Mouse (Mus musculus) kidney, adult 2 months (tissue): Measurements from ENCODE around the gene Snx25. TPM values are rescaled to one million over a fixed set of nuclear protein-coding genes. Genes with fewer than 3 reads are reported as not detected.

Experiments used
- DNase-seq: peaks from one replicate; pipeline ENCODE4 v3.0.0; 2021
- H3K27ac ChIP-seq: fragments of 200-500 bp; 2 replicates; pipeline ENCODE4 v1.5.1; 2012; ENCODE audit warnings: low read depth, low read length, control low read depth, inconsistent platforms; ENCODE audit not compliant: insufficient read depth
- H3K27me3 ChIP-seq: fragments of 200-500 bp; replicated peaks from 2 replicates; pipeline ENCODE4 v1.6.1; 2012; ENCODE audit warnings: mild to moderate bottlenecking, moderate library complexity, low read length, inconsistent platforms; ENCODE audit not compliant: control insufficient read depth, insufficient read depth
- H3K36me3 ChIP-seq: fragments of 200-500 bp; 2 replicates; pipeline ENCODE4 v1.6.1; 2012; ENCODE audit warnings: mild to moderate bottlenecking, moderate library complexity, low read length, inconsistent platforms; ENCODE audit not compliant: control insufficient read depth, insufficient read depth
- H3K4me1 ChIP-seq: fragments of 200-500 bp; 2 replicates; pipeline ENCODE4 v1.6.1; 2011; ENCODE audit warnings: low read length; ENCODE audit not compliant: control insufficient read depth, insufficient read depth
- H3K4me3 ChIP-seq: fragments of 200-500 bp; 2 replicates; pipeline ENCODE4 v1.5.1; 2011; ENCODE audit warnings: mild to moderate bottlenecking, low read depth, low read length, control low read depth; ENCODE audit not compliant: insufficient read depth
- CTCF ChIP-seq: fragments of 200-500 bp; conservative IDR thresholded peaks from 2 replicates; pipeline ENCODE4 v1.5.1; 2011; ENCODE audit warnings: low read depth, mild to moderate bottlenecking, control low read depth, low read length, moderate library complexity, mixed read lengths; ENCODE audit not compliant: insufficient read depth, insufficient read length
- POLR2A ChIP-seq: fragments of 200-500 bp; IDR thresholded peaks from one replicate; pipeline ENCODE4 v1.6.1; 2011; ENCODE audit warnings: low read depth, low read length, control low read depth
- WGBS: fragments of 180-500 bp; shearing (Covaris S2); methylation state at CpG from one replicate; pipeline ENCODE4 v1.1.7; 2018; 5-methylcytosine and 5-hydroxymethylcytosine counted together
- polyA plus RNA-seq: library from polyadenylated mRNA; depleted of rRNA; stranded (reverse); fragments of >200 nt; gene quantifications from 2 replicates; pipeline ENCODE4 v1.2.3, GENCODE M21; 2012

The Snx25 gene
- polyA plus RNA-seq, 1 experiment = 9.8 TPM

DNA sequence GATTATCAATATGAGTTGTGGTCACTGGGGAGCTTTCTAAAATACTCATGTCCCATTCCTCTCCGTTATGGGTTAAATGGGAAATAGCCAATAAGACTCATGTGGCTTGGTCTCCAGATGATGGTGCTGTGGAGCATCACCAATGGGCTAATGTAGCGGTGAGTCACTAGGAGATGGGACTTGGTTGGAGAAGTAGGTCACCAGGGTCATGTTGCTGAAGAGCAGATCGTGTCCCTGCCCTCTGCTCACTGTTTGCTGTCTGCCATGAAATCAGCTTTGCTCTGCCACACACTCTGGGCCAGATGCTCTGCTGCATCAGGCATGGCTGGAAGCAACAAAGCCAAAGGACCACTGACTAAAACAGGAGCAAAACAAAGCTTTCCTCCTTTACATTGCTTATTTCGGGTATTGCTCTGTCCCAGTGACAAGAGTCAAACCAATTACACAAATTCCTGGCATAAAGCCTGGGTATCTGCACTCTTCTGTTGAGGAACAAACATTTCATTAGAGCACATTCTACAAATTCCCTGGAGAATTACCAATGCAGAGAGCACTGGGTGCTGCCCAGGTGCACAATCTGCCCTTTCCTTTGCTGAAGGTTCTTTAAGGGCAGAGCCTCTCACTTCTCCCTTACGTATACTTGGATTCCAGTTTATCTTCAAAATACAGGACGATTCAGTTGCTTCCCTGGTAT is 59.1 kb downstream of the Snx25 start:
- no peaks in the 10 kb centered on the region for H3K36me3 ChIP-seq
- H3K27ac ChIP-seq = no peak overlapping the region
- TF ChIP-seq POLR2A = no peak
- no peak; the same call in 1 of the 2 replicates for TF ChIP-seq CTCF
- H3K27me3 ChIP-seq = no peaks in the 10 kb centered on the region
- DNase-seq = peak; percentile 69
- no peak overlapping the region for H3K4me3 ChIP-seq
- H3K4me1 ChIP-seq = 0 out of 2 replicates have a peak, but pooled peaks cover 2% of the 10 kb centered on the region
- 65% methylated on average over 6 of the region's 6 CpGs for WGBS

DNA sequence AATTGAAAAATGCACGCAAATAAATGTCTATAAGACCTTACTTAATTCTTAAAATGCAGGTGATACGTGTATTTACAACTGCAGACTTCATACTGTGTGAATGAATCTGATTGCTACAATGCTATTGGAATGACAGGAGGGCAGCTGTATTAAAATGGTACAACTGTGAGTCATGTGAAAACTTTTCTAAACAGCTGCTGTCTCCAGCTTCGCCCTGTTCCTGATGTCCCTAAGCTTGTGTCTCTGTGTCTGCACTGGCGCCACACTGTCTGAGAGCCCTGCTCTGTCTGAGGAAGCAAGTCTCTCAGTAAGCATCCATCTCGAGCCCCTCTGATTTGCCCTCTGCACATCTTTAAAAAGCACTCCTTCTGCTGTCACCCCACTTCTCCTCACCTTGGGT is 68.8 kb downstream of the Snx25 start:
- H3K36me3 ChIP-seq = no peaks in the 10 kb centered on the region
- H3K27ac ChIP-seq = no peak overlapping the region
- no peaks in the 10 kb centered on the region for H3K4me1 ChIP-seq
- no peaks in the 10 kb centered on the region for H3K27me3 ChIP-seq
- no peak overlapping the region for H3K4me3 ChIP-seq
- no peak for TF ChIP-seq CTCF
- no peak for TF ChIP-seq POLR2A
- no peak for DNase-seq
- WGBS = 88% methylated on average over 5 of the region's 5 CpGs

DNA sequence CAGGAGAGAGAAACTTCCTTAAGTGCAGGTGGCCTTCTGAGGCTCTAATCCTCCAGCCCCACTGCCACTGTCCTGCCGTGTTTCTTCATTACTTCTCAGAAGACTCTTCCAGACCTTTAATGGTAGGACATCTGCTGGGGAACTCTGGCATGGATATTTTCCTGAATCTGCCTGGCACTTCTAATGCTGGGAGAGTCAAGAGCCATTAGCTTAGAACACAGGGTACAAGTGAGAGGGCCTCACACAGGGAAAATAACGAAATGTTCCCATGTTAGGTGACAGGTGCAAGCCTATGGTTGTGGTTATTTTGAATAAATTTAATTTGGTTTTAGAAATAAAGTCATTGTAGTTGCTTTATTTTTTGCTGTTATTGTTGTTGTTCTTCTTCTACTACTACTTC is 70.9 kb downstream of the Snx25 start:
- no peak for DNase-seq
- no peaks in the 10 kb centered on the region for H3K36me3 ChIP-seq
- H3K27ac ChIP-seq = no peak overlapping the region
- H3K4me1 ChIP-seq = no peaks in the 10 kb centered on the region
- H3K4me3 ChIP-seq = no peak overlapping the region
- WGBS = 85% methylated on average over 2 of the region's 2 CpGs
- no peak for TF ChIP-seq CTCF
- no peak for TF ChIP-seq POLR2A
- no peaks in the 10 kb centered on the region for H3K27me3 ChIP-seq

DNA sequence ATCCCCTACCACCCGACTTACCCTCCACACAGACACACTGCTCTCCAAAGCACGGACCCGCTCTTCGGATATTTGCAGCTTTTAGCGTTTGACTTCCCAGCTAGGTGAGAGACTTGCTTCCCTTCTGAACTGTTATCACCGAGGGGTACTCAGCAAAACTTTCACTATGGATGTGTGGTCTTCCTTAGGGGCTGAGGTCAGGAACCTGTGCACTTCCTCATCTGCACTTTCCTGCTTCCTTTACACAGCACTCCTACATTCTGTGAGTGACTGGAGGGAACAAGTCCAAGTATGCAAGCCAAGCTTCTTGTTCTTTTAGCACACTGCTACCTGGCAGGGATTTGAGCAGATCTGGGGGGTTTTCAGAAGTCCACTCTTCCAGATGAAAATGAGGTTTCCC is 73.1 kb downstream of the Snx25 start:
- 83% methylated on average over 6 of the region's 6 CpGs for WGBS
- Histone ChIP-seq H3K4me3 (no peak overlapping the region), H3K27ac (no peak overlapping the region), H3K4me1 (no peaks in the 10 kb centered on the region), H3K36me3 (no peaks in the 10 kb centered on the region), H3K27me3 (no peaks in the 10 kb centered on the region)
- no peak for DNase-seq
- TF ChIP-seq POLR2A (no peak), CTCF (no peak)

DNA sequence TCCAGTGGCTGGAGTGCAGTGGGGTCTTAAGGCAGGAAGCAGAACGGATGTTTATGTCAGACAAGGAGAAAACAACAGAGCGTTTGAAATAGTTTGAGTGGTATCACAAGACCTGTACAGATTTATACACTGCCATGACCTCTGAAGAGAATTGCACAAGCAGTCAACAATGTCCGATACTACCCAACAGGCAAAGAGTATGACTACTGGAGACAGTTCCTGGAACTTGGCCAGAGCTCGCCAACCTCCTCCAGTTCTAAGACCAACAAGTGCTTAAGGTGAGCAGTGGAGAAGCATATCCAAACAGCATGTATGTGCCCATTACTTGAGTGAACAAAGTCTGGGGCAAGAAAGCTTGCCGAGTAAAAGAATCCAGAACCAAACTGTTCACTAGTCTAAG is 76.7 kb downstream of the Snx25 start:
- TF ChIP-seq CTCF (no peak), POLR2A (no peak)
- no peak overlapping the region for H3K27ac ChIP-seq
- H3K4me3 ChIP-seq = no peak overlapping the region
- WGBS = 85% methylated on average over 5 of the region's 5 CpGs
- no peaks in the 10 kb centered on the region for H3K36me3 ChIP-seq
- DNase-seq = no peak
- H3K27me3 ChIP-seq = no peaks in the 10 kb centered on the region
- H3K4me1 ChIP-seq = no peaks in the 10 kb centered on the region

DNA sequence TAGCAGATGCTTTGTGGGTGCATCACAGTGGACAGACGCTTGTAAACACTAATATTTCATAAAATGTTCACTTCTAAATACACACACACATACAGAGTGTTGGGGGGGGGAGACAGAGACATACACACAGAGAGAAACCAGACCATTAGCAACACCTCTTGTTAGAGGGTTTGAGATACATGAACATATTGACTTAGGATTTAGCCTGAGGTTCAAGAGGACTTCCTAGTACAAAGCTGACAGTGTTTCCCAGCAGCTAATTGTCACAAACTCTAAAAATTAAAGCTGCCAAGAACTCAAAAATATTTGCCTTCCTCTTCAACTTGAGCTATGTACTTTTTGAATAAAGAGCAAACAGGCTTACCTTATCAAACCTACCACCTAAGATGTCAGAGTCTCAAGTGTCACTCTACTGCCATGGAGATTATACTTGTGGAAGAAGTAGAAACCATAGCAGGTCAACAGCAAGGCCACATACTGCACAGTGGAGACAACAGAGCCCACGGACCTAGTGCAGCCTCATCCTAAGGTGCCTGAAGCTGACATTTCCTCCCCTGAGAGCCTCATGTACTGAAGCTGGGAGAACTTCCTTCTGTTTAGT is 78.3 kb downstream of the Snx25 start:
- Histone ChIP-seq H3K27ac (no peak overlapping the region), H3K36me3 (no peaks in the 10 kb centered on the region), H3K4me3 (no peak overlapping the region), H3K4me1 (no peaks in the 10 kb centered on the region), H3K27me3 (no peaks in the 10 kb centered on the region)
- no peak for DNase-seq
- no peak for TF ChIP-seq CTCF
- no peak for TF ChIP-seq POLR2A
- WGBS = 67% methylated on average over 2 of the region's 2 CpGs

DNA sequence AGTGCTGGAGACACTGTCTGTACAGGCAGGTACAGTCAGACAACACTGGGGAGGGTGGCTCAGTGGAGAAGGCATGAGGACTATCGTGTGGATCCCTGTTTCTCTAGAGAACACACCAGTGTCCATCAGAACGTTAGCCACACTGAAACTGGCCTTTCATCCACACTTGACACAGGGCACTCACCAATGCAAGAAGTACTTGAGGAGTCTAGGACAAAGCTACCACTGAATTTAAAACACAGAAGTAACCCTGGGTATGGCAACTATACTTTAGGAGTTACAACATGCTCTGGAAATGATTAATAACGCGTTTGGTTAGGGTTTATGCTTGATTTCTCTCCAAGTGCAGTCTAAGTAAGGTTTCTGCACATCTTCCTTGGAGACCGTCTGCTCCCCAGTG is 79.2 kb downstream of the Snx25 start:
- no peak overlapping the region for H3K4me3 ChIP-seq
- no peak for TF ChIP-seq CTCF
- no peak for TF ChIP-seq POLR2A

DNA sequence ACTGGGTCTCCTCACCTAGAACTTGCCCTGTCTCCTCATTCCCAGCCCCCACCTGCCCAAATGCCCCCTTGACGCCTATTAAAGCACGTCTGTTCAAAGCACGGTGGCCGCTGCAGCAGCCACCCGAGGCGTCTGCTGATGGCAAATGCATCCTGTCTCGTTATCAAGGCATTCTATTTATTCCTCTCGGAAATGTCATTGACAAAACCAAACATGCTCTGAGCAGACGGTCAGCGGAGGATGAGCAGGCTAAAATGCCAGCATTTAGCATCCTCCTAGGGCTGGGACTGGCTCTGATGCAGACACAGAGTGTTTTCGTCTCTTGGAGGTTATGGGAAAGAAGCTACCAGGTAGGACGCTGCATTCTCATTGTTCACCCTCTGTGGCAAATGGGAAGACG is 111.7 kb downstream of the Snx25 start:
- TF ChIP-seq CTCF (no peak), POLR2A (no peak)
- Histone ChIP-seq H3K36me3 (no peaks in the 10 kb centered on the region; the same call in none of the 2 replicates), H3K27me3 (no peaks in the 10 kb centered on the region), H3K4me3 (no peak overlapping the region), H3K27ac (no peak overlapping the region), H3K4me1 (no peaks in the 10 kb centered on the region)
- WGBS = 79% methylated on average over 13 of the region's 13 CpGs
- DNase-seq = no peak

More for the DNA sequence above, 79.2 kb downstream of the Snx25 start:
- no peaks in the 10 kb centered on the region for H3K4me1 ChIP-seq
- H3K27ac ChIP-seq = no peak overlapping the region
- 83% methylated on average over 5 of the region's 5 CpGs for WGBS
- no peaks in the 10 kb centered on the region for H3K27me3 ChIP-seq
- no peak for DNase-seq
- peaks cover 2% of the 10 kb centered on the region; the same call in 1 of the 2 replicates for H3K36me3 ChIP-seq
